Mouse (Mus musculus) c-Kit-positive CD71-positive TER-119-negative erythroid progenitor cells, embryonic 14.5 days (primary cell): ENCODE data around the gene Onecut1.
A peak's percentile ranks its signal among the peaks of the same experiment; 100 is the strongest.

Experiments used
- DNase-seq: peaks from one replicate; pipeline ENCODE4 v3.0.0-alpha.2; 2013; ENCODE audit warnings: low read depth

Onecut1 gene

GRCm38 (mm10) chr9:74860461-74860860, 1.3 kb upstream of the Onecut1 start:
- DNase-seq, result no peak

- no peak for DNase-seq
These were observed 517 bp downstream of the Onecut1 start for GRCm38 (mm10) chr9:74862096-74862780.

GRCm38 (mm10) chr9:74862783-74863654, 1.3 kb downstream of the Onecut1 start:
- no peak for DNase-seq

GRCm38 (mm10) chr9:74863655-74864443, 2.1 kb downstream of the Onecut1 start:
- no peak for DNase-seq

- DNase-seq, result no peak
These were observed 2.8 kb downstream of the Onecut1 start for GRCm38 (mm10) chr9:74864471-74864870.

- no peak for DNase-seq
These were observed 5.0 kb downstream of the Onecut1 start for GRCm38 (mm10) chr9:74866596-74867313.

- DNase-seq, result no peak
These were observed 6.0 kb downstream of the Onecut1 start for GRCm38 (mm10) chr9:74867641-74868205.

GRCm38 (mm10) chr9:74868336-74868950, 6.7 kb downstream of the Onecut1 start:
- DNase-seq, result no peak

GRCm38 (mm10) chr9:74870960-74871688, 9.4 kb downstream of the Onecut1 start:
- peak; percentile 22 for DNase-seq

GRCm38 (mm10) chr9:74876328-74876727, 14.6 kb downstream of the Onecut1 start:
- DNase-seq, result no peak

GRCm38 (mm10) chr9:74877709-74878108, 16.0 kb downstream of the Onecut1 start:
- no peak for DNase-seq

- no peak for DNase-seq
These were observed 26.1 kb downstream of the Onecut1 start for GRCm38 (mm10) chr9:74887866-74888265.

- no peak for DNase-seq
These were observed 35.0 kb downstream of the Onecut1 start for GRCm38 (mm10) chr9:74896742-74897141.

GRCm38 (mm10) chr9:74897375-74897982, 35.8 kb downstream of the Onecut1 start:
- no peak for DNase-seq

- no peak for DNase-seq
These were observed 38.4 kb downstream of the Onecut1 start for GRCm38 (mm10) chr9:74900141-74900540.

GRCm38 (mm10) chr9:74904866-74905508, 43.3 kb downstream of the Onecut1 start:
- DNase-seq, result peak; percentile 46

GRCm38 (mm10) chr9:74906951-74907350, 45.2 kb downstream of the Onecut1 start:
- no peak for DNase-seq

GRCm38 (mm10) chr9:74909245-74909644, 47.5 kb downstream of the Onecut1 start:
- no peak for DNase-seq

GRCm38 (mm10) chr9:74910226-74910759, 48.6 kb downstream of the Onecut1 start:
- DNase-seq, result no peak
